Mouse (Mus musculus) embryonic facial prominence, embryonic 13.5 days (tissue): ENCODE results near the gene Gcnt2. TPM values are rescaled to one million over a fixed set of nuclear protein-coding genes. Genes with fewer than 3 reads are reported as not detected.
"Not testable (repeated sequence)": the region's sequence is repeated elsewhere in the genome, so short reads cannot be mapped to it uniquely, and the experiment has no call there.

Experiments used
- ATAC-seq: fragments of 200-750 bp; cut with Nextera tagmentation; 2 replicates; pipeline ENCODE4 v1.8.0; 2017; ENCODE audit warnings: low read depth; ENCODE audit not compliant: insufficient number of reproducible peaks, insufficient read depth, low FRiP score, low TSS enrichment
- H3K27ac ChIP-seq: fragments of 300-500 bp; sonication (generic); 2 replicates; pipeline ENCODE4 v1.5.1; 2015; ENCODE audit warnings: moderate library complexity, mild to moderate bottlenecking, inconsistent platforms
- H3K27me3 ChIP-seq: fragments of 300-500 bp; sonication (generic); 2 replicates; pipeline ENCODE4 v1.6.1; 2015; ENCODE audit warnings: mild to moderate bottlenecking, inconsistent platforms
- H3K36me3 ChIP-seq: fragments of 300-500 bp; sonication (generic); 2 replicates; pipeline ENCODE4 v1.6.1; 2015; ENCODE audit warnings: mild to moderate bottlenecking, inconsistent platforms
- H3K4me1 ChIP-seq: fragments of 300-500 bp; sonication (generic); 2 replicates; pipeline ENCODE4 v1.6.1; 2015; ENCODE audit warnings: inconsistent platforms
- H3K4me2 ChIP-seq: fragments of 300-500 bp; sonication (generic); 2 replicates; pipeline ENCODE4 v1.6.1; 2015; ENCODE audit warnings: moderate library complexity, mild to moderate bottlenecking, inconsistent platforms
- H3K4me3 ChIP-seq: fragments of 300-500 bp; sonication (generic); 2 replicates; pipeline ENCODE4 v1.5.1; 2015; ENCODE audit warnings: mild to moderate bottlenecking, inconsistent platforms
- H3K9ac ChIP-seq: fragments of 300-500 bp; sonication (generic); 2 replicates; pipeline ENCODE4 v1.6.1; 2015; ENCODE audit warnings: mild to moderate bottlenecking, inconsistent platforms
- H3K9me3 ChIP-seq: fragments of 300-500 bp; sonication (generic); 2 replicates; pipeline ENCODE4 v1.6.1; 2016; ENCODE audit warnings: inconsistent platforms
- WGBS: fragments of 180-500 bp; shearing (Covaris S2); methylation state at CpG from one replicate; pipeline ENCODE4 v1.1.7; 2015; ENCODE audit warnings: mixed read lengths; 5-methylcytosine and 5-hydroxymethylcytosine counted together
- polyA plus RNA-seq: library from polyadenylated mRNA; unstranded; fragments of >200 nt; fragmentation: Nextera tagmentation; extraction: Ambion mirVana; gene quantifications from 2 replicates; pipeline ENCODE4 v1.2.1, GENCODE M21; 2015

The Gcnt2 gene
- polyA plus RNA-seq, 1 experiment from 2014 or later, result 2.7 TPM

GRCm38 (mm10) chr13:40893573-40893972 lies 34.0 kb downstream of the Gcnt2 start:
- Histone ChIP-seq H3K27me3 (no peaks in the 10 kb centered on the region), H3K36me3 (no peaks in the 10 kb centered on the region), H3K4me1 (peaks cover 6% of the 10 kb centered on the region), H3K9ac (no peak overlapping the region), H3K9me3 (no peaks in the 10 kb centered on the region), H3K27ac (no peak overlapping the region), H3K4me3 (no peak overlapping the region), H3K4me2 (no peak overlapping the region)
- ATAC-seq, result no peak
- WGBS, result 79% methylated on average over 3 of the region's 3 CpGs

GRCm38 (mm10) chr13:40898049-40898690 lies 38.6 kb downstream of the Gcnt2 start:
- H3K9me3 ChIP-seq, H3K4me2 ChIP-seq, H3K27ac ChIP-seq, H3K9ac ChIP-seq, H3K4me3 ChIP-seq, ATAC-seq, H3K36me3 ChIP-seq, H3K27me3 ChIP-seq: not testable (repeated sequence)
- peaks cover 14% of the 10 kb centered on the region for H3K4me1 ChIP-seq
- WGBS, result 62% methylated on average over 14 of the region's 14 CpGs

DNA sequence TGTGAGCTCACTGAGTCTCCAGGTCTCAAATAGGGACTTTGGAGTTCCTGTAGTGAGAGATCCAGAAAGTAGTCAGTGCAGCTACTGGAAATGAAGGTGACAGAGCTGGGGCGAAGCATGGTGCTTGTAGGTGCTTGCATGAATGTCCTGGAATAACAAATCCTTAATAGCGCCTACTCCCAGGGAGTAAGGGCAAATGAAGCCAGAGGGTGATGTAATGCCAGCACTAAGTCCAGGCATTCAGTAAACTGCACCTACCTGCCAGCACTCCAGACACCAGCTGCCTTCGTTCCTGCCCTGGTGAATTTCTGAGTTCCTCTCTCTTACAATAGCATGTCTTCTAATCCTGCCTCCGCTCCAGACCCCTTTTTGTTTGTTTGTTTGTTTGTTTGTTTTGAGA lies 39.1 kb downstream of the Gcnt2 start:
- Histone ChIP-seq H3K4me3 (no peak overlapping the region), H3K27me3 (no peaks in the 10 kb centered on the region), H3K36me3 (no peaks in the 10 kb centered on the region), H3K9me3 (no peaks in the 10 kb centered on the region), H3K9ac (no peak overlapping the region), H3K4me1 (peaks cover 12% of the 10 kb centered on the region), H3K4me2 (no peak overlapping the region), H3K27ac (no peak overlapping the region)
- ATAC-seq, result no peak
- WGBS, result 88% methylated on average over 4 of the region's 4 CpGs

- no peaks in the 10 kb centered on the region for H3K9me3 ChIP-seq
- peaks cover 12% of the 10 kb centered on the region for H3K4me1 ChIP-seq
- no peak overlapping the region for H3K4me3 ChIP-seq
- no peak overlapping the region for H3K4me2 ChIP-seq
- H3K27ac ChIP-seq, result no peak overlapping the region
- WGBS, result 45% methylated on average over 8 of the region's 8 CpGs
- ATAC-seq, result no peak
- no peak overlapping the region for H3K9ac ChIP-seq
- no peaks in the 10 kb centered on the region for H3K36me3 ChIP-seq
- no peaks in the 10 kb centered on the region for H3K27me3 ChIP-seq
Observed at GRCm38 (mm10) chr13:40899349-40899993, 39.9 kb downstream of the Gcnt2 start.

DNA sequence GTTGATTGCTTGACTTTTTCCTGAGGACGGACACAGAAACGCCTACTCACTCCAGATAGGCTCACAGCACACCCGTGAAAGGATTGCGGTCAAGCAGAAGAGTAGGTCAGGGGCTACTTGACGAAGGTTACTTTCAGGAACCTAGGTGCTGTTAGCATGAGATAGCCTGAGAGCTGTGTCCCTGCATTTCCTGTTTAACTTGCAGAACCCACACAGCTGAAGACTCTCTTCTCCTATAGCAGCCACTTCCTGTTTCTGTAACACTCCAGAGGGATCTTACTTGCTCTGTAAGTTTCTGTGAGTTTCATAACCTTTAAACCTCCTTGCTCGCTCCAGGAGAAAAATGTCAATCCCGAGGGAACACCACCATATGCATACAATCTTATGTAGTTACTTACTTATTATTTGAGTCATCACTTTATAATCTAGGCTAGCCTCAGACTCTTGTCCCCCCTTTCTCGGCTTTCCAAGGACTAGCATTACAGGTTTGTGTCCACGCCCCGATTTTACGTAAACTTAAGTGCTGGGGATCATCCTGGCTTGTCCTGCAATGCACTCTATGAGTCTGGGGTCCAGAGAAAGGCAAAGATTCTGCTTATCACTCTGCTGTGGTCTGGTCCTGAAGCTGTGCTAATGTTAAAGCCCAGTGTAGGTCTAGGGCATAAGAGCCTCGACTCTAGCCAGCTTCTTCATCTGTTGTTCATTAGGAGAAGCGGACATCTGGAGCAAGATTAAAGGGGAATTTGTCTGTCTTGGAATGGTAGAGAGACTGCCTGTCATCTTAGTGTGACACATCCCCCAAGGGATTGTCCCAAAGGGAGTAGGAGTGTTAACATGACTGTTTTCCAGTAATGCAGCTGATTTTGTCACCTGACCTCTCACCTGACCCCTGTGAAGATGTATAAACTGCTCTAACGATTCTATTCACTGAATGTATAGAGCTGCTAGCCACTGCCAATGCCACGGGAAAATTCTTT lies 40.7 kb downstream of the Gcnt2 start:
- H3K27ac ChIP-seq, result no peak overlapping the region
- 49% methylated on average over 15 of the region's 15 CpGs for WGBS

GRCm38 (mm10) chr13:40901263-40901662 lies 41.7 kb downstream of the Gcnt2 start:
- Histone ChIP-seq H3K27ac (no peak overlapping the region), H3K4me2 (no peak overlapping the region), H3K4me1 (peaks cover 12% of the 10 kb centered on the region), H3K27me3 (no peaks in the 10 kb centered on the region), H3K4me3 (no peak overlapping the region), H3K9ac (no peak overlapping the region), H3K36me3 (no peaks in the 10 kb centered on the region), H3K9me3 (no peaks in the 10 kb centered on the region)
- WGBS, result 67% methylated on average over 5 of the region's 5 CpGs
- ATAC-seq, result no peak

More for the DNA sequence above, 40.7 kb downstream of the Gcnt2 start:
- H3K4me3 ChIP-seq, result no peak overlapping the region
- H3K4me2 ChIP-seq, result no peak overlapping the region
- no peak overlapping the region for H3K9ac ChIP-seq
- H3K4me1 ChIP-seq, result peaks cover 12% of the 10 kb centered on the region
- no peak for ATAC-seq
- H3K27me3 ChIP-seq, result no peaks in the 10 kb centered on the region
- H3K9me3 ChIP-seq, result no peaks in the 10 kb centered on the region
- H3K36me3 ChIP-seq, result no peaks in the 10 kb centered on the region

DNA sequence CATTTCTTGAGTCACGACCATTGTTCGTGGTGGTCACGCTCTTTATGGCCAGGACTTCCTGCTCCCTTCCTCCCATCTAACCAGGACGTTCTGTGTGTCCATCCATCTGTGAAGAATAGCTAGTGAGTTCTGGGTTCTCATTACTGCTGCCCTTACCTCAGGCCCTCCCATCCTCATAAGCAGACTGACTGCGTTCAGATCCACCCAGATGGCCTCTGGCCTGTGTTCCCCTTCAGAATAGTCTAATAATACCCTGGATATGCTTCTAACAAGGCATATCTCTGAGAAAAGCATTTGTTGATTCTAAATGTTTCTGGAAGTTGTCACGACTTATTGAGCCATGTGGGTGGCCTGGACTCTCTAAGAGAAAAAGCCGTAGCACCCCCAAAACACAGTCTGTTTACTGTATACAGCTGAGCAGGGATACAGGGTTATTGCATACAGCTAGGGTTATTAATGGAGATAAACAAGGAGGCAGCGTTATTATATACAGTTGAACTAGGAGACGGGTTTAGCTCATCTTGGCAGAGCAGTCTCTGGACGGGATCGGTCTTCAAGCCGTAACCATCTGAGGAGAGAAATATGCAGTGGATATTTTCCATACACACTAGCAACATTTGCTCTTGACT lies 42.4 kb downstream of the Gcnt2 start:
- no peaks in the 10 kb centered on the region for H3K9me3 ChIP-seq
- no peak overlapping the region for H3K4me2 ChIP-seq
- peaks cover 5% of the 10 kb centered on the region; the same call in 1 of the 2 replicates for H3K27me3 ChIP-seq
- WGBS, result 68% methylated on average over 12 of the region's 12 CpGs
- H3K9ac ChIP-seq, result no peak overlapping the region
- no peak overlapping the region for H3K27ac ChIP-seq
- ATAC-seq, result no peak
- no peaks in the 10 kb centered on the region for H3K36me3 ChIP-seq
- H3K4me3 ChIP-seq, result no peak overlapping the region
- H3K4me1 ChIP-seq, result peaks cover 12% of the 10 kb centered on the region

GRCm38 (mm10) chr13:40904080-40904479 lies 44.5 kb downstream of the Gcnt2 start:
- 90% methylated on average over 7 of the region's 7 CpGs for WGBS

DNA sequence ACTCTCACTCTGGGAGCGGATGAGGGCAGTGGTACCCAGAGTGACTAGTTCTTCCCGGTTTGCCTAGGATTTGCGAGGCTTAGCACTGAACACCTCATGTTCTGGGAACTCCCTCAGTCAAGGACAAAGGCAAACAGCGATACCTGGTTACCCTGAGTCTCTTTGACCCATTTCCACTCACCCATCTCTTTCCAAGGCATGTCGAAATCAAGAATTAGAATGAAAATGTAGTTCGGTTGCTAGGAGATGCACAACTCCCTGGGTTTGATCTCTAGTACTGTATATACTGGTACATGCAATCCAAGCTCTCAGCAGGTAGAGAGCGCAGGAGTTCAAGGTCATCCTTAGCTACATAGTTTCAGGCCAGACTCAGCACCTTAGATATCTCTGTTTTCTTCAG lies 47.0 kb downstream of the Gcnt2 start:
- Histone ChIP-seq H3K4me3 (no peak overlapping the region), H3K9ac (no peak overlapping the region), H3K9me3 (no peaks in the 10 kb centered on the region), H3K36me3 (no peaks in the 10 kb centered on the region), H3K4me2 (no peak overlapping the region), H3K27me3 (peaks cover 5% of the 10 kb centered on the region; the same call in 1 of the 2 replicates), H3K27ac (no peak overlapping the region), H3K4me1 (no peaks in the 10 kb centered on the region)
- WGBS, result 82% methylated on average over 7 of the region's 7 CpGs
- ATAC-seq, result no peak

More at GRCm38 (mm10) chr13:40904080-40904479, 44.5 kb downstream of the Gcnt2 start:
- H3K4me1 ChIP-seq, result peaks cover 12% of the 10 kb centered on the region
- peaks cover 5% of the 10 kb centered on the region; the same call in 1 of the 2 replicates for H3K27me3 ChIP-seq
- ATAC-seq, result no peak
- no peaks in the 10 kb centered on the region for H3K9me3 ChIP-seq
- H3K27ac ChIP-seq, result no peak overlapping the region
- H3K36me3 ChIP-seq, result no peaks in the 10 kb centered on the region
- H3K9ac ChIP-seq, result no peak overlapping the region
- no peak overlapping the region for H3K4me2 ChIP-seq
- H3K4me3 ChIP-seq, result no peak overlapping the region

- Histone ChIP-seq H3K9ac (no peak overlapping the region), H3K4me1 (no peaks in the 10 kb centered on the region), H3K4me2 (no peak overlapping the region), H3K9me3 (no peaks in the 10 kb centered on the region), H3K27ac (no peak overlapping the region), H3K36me3 (no peaks in the 10 kb centered on the region), H3K4me3 (no peak overlapping the region), H3K27me3 (peaks cover 5% of the 10 kb centered on the region; the same call in 1 of the 2 replicates)
- 65% methylated on average over 7 of the region's 7 CpGs for WGBS
- no peak for ATAC-seq
Observed at GRCm38 (mm10) chr13:40907274-40907673, 47.7 kb downstream of the Gcnt2 start.

- H3K27ac ChIP-seq, result 0 out of 2 replicates have a peak overlapping the region, but pooled peaks have one; percentile 23
- no peaks in the 10 kb centered on the region for H3K36me3 ChIP-seq
- H3K27me3 ChIP-seq, result peaks cover 5% of the 10 kb centered on the region; the same call in 1 of the 2 replicates
- H3K9ac ChIP-seq, result no peak overlapping the region
- no peaks in the 10 kb centered on the region for H3K9me3 ChIP-seq
- H3K4me1 ChIP-seq, result no peaks in the 10 kb centered on the region
- no peak overlapping the region for H3K4me2 ChIP-seq
- H3K4me3 ChIP-seq, result no peak overlapping the region
- 56% methylated on average over 6 of the region's 6 CpGs for WGBS
- ATAC-seq, result no peak
Observed at GRCm38 (mm10) chr13:40908044-40908443, 48.5 kb downstream of the Gcnt2 start.
